Mouse (Mus musculus) cerebellum, adult 18-20 months (tissue): Measurements from ENCODE around the gene Zfp366.
"Not testable (repeated sequence)": the region's sequence is repeated elsewhere in the genome, so short reads cannot be mapped to it uniquely, and the experiment has no call there.

Experiments
- DNase-seq, 2 experiments: peaks; one replicate each; pipeline ENCODE4 v3.0.0; 2021

Zfp366 gene

DNA sequence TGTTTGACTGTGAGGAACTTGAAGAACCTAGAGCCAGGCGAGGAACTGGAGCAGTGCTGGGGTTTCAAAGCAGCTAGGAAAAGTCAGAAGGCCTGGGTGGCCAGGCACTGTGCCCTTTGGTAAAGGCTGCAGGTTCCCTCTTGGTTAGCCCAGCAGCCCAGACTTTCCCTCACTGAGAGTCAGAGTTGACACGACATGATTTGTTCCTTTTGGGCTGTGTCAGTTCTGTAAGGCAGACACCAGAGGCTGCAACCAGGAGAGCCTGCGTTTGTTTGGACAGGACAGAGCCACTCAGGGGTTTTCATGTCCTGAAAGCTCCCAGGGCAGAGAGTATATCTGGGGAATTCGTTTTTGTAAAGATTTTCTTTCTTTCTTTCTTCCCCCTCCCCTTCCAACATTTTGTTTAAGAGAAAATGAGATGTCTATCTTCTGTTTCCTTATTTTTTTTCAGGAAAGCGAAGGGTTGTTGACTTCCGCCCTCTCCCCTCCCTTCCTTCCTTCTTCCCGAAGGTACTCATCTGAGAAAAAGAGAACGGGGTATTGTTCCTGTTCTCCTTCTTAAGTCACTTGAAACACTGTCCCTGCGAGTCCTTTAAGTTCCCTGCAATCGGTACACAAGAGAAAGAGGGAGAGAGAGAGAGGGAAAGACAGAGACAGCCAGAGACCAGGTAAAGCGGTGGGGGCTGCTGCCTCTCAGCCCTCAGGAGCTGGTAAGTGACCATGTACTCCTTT is at the start of gene Zfp366:
TSS of gene Zfp366 (plus strand) at position 669 of the 732 bp plus-strand sequence.
- no peak for DNase-seq

DNA sequence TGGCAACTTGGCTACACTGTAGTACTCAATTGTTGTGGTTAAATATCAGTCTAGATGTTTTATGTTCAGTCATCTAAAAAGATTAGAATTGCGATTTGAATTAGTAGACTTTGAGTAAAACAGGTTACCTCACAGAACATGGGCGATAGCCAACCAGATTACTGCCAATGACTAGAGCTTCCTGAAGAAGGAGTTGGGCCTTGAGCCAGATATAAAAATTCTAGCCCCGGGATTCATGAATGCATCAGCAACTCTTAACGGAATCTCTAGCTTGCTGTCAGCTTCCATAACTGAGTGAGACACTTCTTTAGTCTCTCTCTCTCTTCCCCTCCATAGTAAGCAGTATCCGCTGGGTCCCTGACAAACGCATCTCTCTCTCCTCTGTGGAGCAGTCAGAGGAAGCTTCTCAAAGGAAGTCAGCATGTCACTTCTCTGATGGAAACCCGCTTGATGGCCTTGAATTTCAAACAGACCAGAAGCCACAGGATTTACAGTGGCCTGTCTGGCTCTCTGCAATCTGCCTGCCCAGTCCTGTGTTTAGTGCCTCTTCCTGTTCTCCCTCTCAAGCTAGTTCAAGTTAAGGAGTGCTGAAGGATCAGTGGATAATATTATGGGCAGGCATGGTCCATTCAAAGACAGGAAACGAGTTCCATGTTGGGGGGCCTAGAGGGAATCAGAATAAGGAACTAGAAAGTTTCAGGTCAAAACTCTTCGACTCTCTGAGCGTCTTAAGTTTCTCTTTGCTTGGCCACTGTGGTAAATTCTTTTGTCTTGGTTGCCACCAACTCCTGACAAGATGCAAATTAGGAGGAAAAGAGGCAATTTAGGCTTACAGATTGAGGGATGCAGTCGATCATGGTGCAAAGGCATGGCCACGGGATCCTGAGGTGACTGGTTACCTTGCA is 46.0 kb upstream of the Zfp366 start:
- DNase-seq, result no peak

DNA sequence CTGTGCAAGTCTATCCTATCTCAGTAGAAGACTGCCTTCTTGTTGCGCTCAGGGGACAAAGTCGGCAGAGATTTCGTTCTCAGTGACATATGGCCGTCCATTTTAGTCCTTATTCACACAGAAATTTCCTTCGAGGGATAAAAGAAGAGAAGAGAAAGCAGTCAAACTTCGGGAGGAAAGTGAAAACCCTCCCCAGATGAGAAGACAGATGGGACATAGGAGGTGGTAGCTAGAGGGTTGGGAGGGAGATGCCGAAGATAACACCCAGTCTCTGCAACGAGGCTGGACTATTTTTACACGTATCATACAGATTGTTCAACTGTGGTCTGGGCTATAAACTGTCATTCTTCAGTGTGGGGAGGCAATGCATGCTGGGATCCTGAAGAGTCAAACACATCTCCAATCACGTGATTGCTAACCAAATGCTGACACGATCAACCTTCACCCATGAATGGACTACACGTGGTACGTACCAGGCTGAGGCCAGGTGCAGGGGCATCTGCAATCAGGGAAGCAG is 38.2 kb upstream of the Zfp366 start:
- no peak for DNase-seq

DNA sequence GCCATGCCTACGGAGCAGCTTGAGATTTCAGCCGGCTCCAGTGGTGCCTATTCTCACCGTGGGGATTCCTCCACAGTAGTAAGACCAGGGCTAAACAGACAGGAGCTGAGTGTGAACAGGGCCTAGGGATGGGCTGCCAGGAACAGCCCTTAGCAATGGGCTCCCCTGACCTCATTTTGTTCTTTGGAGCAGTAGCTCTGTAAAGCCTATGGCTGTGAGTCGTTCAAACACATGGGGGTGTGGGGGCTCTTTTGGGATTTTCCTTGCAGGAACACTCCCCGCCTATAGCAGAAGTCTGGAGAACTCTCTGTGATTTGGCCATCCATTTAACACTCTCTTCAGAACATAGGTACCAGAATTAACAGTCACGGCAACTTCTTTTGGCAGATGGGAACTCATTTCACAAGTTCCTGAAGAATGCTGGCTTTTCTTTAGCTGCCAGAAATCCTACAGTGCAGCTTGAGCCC is 36.9 kb upstream of the Zfp366 start:
- no peak for DNase-seq

DNA sequence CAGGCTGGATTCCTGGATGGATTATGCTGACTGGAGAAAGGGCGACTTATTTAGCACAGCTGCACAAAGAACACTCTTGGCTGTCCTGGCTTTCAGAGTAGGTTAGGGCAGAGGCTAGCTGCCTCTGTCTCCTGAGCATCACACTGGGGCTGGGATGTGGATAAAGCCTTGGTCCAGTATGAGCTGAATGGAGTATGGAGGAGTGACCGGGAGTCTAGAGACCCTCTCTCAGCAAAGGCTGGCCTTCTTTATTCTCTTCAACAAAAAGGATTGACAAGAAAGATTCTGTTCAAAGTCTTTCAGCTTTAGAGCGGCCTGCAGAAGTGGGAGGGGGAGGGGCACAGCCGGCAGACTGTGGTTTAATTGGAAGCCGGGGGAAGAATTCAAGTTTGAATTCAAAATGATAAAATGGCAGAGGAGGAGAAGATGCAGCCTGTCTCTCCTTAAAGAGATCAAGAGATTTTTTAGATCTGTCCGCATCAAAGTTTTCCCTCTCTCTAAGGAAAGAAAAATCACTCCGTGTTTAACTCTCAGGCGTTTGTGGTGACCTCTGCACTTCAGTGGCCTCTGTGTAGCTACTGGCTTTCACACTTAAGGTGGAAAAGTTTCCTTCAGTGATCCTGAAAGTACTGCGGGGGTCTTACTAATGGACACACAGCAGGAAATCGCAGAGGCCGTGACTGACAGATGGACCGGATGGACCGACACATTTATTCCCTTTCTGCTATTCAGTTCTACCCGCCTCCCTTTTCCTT is 34.9 kb upstream of the Zfp366 start:
- no peak for DNase-seq

DNA sequence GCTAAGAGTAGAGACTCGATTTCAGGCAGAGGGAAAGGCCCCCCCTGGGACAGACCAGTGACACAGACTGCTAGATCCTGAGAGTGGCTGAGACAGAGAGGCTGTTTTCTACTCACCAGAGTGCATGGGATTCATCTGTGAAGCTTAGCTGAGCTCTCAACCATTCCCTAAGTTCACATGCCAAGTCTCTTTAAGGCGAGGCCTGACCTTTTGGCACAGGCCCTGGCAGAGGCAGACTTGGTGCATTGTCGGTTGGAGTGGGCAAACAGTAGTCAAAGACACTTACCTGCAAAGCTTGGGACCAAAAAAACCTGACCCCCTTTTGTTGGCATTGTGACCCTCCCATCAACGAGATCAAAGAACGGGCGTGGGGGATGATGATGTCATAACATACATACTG is 34.0 kb upstream of the Zfp366 start:
- DNase-seq, result no peak

DNA sequence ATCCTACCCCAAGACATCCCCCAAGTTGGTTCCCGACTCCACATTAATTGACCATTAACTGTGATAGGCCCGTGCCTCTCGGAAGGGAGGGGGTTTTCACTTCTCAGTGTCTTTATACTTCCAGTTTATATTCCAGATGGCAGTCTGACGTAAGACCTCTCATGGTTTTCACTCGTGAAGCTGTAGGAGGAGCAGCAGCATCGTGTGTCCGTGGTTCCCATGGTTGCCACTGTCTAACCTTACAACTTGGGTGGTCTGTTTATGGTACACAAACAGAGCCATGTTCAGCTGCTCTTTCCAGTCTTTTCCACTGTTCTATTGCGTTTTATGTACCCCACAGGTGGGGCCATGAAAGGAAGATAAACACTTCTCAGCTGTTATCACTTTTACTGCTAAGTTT is 33.5 kb upstream of the Zfp366 start:
- no peak for DNase-seq

DNA sequence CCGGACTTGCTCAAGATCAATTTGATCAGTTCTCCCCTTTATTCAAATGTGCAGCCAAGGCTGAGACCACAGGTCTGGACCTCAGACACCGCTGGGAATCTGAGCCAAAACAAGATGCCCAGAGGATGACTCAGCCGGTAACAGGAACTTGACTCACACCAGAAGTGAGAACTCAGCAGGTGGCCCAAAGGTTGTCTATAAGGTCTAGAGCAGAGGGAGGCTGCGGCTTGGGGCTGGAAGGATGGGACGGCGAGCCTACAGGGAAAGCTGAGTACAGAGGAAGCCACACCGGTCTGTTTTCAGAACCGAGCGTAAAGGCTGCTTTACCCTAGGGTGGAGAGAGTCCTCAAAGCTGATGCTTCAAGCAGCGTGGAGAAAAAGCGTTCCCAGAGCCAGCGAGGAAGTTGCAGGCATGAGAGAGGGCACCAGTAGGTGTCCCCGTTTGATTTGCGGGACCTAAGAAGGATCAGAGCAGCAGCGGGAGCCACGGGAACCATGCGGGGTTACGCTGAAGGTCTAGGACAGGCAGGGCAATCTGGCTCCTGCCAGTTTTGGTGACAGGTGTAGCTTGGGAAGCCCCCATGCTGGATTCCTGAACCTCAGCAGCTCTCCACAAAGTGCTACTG is 32.2 kb upstream of the Zfp366 start:
- peak; percentile 8 to 11 for DNase-seq

DNA sequence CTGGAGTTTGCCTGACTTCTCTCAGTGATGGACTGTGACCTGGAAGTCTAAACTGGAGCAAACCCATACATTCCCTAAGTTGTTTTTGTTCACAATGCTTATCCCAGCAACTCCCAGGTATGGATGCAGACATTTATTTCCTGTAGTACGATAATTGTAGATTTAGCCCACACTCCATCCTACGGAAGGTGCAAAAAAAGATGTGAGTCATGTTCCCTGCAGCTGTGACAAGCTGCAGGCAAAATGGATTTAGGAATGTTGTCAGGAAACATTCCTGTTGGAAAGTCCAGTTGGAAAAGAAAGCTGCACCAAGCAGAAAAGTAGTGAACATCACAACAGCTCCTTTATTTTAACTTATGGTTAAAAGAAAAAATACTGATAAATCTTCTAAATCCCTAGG is 26.9 kb upstream of the Zfp366 start:
- DNase-seq, result no peak

DNA sequence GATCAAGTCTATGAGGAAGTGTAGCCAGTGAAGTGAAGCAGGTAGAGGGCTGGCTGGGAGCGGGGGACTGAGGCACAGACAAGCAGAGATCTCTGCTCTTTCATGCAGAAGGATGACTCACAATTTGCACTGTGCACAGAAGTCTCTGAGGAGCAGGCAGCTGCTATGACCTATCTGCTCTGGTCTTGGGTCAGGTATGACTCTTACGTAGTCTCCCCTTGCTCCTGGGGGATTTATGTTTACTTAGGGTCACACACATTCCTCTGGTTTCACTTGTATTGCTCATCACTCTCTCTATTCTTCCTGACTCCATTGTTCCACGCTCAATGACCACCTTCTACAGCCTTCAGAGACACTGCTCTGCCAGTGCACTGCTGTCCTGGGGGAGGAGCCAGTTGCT is 25.9 kb upstream of the Zfp366 start:
- no peak for DNase-seq

DNA sequence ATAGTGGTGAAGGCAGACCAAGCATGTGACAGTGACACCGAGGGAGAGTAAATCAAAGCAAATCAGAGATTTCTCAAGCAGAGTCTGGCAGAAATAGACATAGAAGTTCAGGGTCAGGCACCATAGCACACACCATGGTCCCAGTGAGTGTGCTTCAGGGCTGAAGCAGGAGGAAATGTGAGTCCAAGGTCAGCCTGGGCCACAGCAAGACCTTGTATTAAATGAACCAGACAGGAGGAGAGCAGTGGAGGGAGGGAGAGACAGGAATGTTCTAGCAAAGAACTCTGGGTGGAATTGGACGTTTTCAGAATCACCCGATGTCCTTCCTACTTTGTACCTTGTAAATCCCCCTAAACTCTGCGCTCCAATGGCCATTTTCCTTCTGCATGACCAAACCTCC is 21.6 kb upstream of the Zfp366 start:
- DNase-seq, result no peak

DNA sequence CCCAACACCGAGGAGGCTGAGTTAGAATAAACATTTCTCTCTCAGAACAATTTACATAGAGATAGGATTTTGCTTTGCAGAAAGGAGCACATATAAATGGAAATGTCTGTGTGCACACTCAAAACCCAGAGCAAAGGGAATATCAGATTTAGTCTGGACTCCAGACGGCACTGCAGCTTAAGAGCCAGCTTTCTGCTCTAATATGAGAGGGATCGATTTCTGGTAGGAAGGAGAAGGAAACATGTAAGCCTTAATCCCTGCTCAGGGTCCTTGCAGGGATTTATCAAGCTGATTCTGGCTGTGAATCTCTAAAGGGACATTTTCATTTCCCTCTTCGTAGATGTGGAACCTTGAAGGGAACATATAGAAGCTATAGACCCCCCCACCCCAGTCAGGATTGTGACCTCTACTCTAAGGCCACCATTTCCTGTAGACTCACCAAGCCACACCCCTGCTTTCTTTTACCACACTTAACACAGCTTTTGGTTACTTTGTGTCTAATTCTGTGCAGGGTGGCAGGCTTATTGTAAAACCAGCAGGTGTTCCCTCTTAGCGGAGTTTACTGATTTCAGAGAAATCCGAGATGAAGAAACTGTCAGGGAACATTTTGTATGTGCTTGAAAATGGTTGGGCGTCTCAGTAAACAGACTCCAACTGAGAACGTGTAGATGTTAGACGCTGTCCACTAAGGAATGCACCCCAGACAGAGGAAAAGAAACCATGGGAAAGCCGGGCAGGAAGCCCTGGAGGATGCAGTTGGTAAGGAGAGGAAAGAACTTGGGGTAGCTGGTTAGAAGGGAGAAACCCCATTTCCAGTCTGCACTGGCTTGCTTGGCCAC is 20.9 kb upstream of the Zfp366 start:
- DNase-seq, result no peak

DNA sequence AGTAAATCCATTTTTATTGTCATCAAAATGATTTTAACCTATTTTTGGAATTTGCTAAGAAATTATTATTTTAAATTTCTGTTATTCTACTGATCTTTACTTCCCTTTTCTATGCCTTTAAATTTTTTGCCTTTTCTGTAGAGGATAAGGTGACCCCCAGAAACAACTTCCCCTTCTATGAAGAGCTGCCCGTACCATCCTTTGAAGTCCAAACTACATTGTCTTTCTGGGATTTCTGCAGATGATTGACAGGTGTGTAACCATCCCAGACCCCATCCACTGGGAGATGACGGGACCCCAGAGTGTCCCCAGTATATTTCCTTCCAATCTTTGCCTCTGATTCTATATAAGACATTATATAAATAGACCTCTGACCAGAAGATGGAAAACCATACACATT is 20.3 kb upstream of the Zfp366 start:
- DNase-seq, result no peak

DNA sequence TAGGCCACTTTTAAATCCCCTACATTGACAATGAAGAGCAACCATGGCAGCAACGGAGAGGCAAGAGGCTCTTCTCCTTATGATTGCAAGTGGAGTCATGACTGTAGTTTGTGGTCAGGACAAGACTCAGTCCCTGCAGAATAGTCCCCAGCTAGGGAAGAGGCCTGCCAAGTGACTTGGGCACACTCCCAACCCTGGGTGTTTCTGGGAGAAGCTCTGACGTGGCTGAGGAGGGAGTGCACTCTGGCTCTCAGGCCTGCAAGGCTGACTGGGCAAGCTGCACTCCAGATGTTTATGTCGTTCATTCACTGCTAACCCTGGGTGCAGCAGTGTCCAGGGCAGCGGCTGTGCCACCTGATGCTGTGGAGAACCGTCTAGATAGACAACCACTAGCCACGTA is 15.2 kb upstream of the Zfp366 start:
- peak; percentile 8 to 19 for DNase-seq

DNA sequence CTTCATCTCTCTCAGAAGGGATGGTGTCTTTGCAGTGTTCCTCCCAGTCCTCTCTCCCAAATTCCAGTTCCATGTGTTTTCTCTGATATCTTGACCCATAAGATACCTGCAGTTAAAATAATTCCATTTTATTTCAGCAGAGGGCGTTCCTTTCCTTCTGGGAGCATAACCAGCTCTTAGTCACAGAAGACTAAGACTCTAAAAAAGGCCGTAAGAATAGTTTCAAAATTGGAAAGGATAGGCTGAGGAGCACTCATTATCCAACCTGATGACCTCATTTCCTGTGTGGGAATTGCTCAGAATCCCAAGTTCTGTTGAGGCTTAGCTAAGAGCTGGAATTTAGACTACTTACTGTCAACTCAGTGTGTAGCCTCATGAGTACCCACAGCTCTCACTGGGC is 14.3 kb upstream of the Zfp366 start:
- no peak for DNase-seq

DNA sequence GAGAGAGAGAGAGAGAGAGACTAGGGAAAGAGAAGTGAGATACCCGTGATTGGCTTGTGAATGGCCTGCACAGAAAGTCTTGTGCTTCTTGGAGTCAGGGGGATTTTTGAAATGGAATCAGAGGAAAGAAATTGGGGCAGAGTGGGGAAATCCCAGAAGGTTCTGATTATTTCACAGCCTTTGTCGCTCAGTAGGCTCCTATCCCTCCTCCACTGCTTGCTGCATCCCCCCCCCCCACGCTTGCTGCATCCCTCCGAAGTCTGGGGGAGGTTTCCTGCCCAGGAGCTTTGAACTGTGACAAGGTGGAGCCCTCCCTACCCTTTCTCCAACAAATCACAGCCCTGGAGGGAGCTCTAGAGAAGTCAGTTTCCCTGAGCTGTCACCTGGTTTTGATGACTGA is 10.8 kb upstream of the Zfp366 start:
- DNase-seq, result no peak

DNA sequence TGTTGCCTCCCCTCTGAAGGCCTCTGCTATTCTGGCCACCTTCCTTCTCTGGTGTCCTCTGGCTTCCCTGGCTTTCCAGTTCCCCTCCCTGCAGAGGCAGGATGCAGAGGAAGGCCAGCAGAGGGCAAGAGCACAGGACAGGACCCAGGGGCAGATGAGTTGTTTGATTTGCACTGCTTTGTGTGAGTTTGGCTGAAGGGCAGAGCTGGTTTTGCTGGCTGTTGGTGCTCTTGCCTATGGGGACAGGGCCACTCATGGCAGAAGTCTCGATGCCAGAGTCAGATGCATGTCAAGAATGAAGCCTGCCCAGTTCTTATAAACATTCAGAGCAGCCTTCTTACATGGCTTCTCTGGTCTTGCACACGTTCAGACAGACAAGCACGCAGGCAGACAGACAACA is 1.8 kb upstream of the Zfp366 start:
- not testable (repeated sequence) for DNase-seq

DNA sequence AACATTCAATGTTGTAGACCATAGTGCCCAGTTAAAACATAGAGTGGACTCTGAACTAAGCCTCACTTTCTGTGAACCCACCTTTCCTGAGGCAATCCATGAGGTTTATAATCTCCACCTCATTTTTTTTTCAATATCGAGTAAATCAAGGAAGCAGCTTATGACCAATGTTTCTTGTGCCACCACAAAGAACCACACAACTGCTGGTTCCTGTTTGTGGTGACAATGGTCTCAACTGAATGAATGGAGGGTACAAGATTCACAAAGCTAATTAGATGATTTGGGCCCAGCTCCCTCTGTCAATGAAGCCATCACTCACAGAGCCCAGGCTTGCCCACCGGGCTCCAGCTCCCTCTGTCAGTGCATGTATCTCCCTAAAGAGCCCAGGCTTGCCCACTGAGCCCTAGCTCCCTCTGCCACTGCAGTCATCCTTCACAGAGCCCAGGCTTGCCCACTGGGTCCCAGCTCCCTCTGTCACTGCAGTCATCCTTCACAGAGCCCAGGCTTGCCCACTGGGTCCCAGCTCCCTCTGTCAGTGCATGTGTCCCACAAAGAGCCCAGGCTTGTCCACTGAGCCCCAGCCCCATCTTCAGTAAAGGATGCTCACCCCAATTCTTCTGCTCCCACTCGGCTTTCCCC is 1.2 kb upstream of the Zfp366 start:
- DNase-seq, result no peak

DNA sequence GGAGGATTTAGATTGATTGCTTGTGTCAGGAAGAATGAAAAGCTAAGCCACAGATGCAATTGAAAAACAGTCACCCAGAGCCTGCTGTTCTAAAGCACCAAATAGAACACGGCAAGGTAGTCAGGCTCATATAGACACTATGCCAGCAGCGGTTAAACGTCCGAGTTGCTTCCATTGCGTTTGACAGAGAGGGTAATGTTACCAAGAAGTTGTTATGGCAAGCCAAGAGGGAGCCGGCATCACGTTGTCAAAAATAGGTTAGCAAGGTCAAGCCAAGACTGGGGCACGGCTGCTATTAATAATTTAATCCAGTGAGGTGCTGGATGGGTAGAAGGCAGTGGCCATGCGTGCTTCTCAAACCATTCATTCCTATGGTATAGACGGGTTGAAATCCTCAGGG is 950 bp downstream of the Zfp366 start:
- DNase-seq, result no peak

DNA sequence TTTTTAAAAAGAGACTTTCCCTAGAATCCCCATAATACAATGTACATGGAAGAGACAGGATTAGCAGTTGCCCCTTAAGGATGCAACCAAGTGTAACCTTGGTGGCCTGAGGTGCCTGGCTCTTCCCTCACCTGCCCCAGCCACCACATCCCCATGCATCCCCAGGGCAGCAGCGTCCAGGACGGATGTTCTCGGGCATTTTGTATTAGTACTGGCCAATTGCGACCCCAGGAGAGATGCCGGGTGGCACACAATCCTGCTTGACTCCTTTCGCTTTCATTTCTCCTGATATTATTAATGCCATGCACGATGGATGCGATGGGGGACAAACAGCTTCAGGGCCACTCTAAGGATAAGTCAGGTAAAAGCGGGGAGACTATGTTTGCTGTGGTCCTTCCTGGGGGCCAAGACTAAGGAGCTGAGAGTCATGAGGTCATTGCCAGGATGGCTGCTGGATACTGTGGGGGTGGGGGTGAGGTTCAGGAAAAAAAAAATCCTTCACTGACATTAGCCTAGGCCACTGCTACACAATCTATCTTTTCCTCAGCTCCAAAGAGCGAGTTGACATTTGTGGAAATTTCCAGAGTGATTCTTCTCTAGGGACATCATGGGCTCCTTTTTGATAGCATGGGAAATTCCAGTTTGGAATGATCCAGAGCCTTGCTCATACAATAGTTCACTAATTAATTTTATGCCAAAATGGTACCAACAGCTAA is 1.7 kb downstream of the Zfp366 start:
- DNase-seq, result no peak

DNA sequence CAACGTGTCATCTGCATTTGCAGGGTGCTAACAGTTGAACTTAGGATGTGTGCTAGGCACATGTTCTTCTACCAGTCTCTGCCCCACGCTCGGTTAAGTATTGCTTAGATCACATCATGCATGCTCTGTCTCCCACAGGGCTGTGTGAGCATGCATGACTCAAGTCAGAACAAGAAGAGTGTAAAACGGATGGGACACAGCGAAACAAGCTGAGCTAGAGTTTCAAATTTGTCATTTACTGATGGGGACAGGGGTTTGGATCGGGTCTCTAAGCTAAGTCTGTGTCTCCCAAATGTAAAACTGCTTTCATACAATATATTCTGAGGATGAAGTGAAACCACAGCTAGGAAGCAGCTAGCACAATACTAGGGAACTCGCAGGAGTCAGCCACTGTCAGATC is 2.2 kb downstream of the Zfp366 start:
- no peak for DNase-seq
